Mouse (Mus musculus): ENCODE results near the gene Klc4. TPM values are rescaled to one million over a fixed set of nuclear protein-coding genes. Genes with fewer than 3 reads are reported as not detected.

Klc4 gene
- total RNA-seq, 1 experiment = 17.8 TPM

DNA sequence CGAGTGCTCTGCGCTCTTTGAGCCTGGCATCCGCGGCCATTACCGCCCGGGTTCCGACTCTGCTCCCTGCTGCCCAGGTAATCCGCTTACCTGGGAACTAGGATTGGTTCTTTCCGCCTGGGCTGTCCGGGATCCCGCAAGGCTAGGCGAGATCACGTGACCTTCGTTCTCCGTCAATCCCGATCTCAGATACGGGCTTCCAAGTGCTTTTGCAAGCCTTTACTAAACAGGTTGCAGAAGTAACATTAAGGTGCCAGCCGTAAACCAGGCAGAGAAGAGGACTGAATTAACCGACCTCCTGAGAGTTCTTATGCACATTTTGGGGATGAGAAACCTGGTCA, 470 bp upstream of the Klc4 start:
- peak overlapping the region; percentile 87 for H3K27ac ChIP-seq (ENCODE audit: insufficient read depth, low read depth, low read length, poor library complexity, severe bottlenecking)
- TF ChIP-seq ZC3H11A (IDR thresholded peaks at IDR 0.05; ENCODE audit: borderline replicate concordance, low read depth, low read length) = no peak
- TF ChIP-seq ZNF384 (IDR thresholded peaks at IDR 0.05; ENCODE audit: low read depth, low read length) = no peak
- TF ChIP-seq MAFK (IDR thresholded peaks at IDR 0.05; ENCODE audit: insufficient read depth, low read depth, low read length) = 0 out of 2 replicates have a peak, but pooled peaks have one; percentile 10
- no peaks in the 10 kb centered on the region for H3K9me3 ChIP-seq (ENCODE audit: control insufficient read depth, insufficient read depth, low read depth, low read length)
- peaks cover 4 to 12% of the 10 kb centered on the region in 2 experiments; a peak in 1 of 4 replicates for H3K4me1 ChIP-seq (ENCODE audit: control insufficient read depth in 2 of 2, insufficient read depth in 2 of 2, low read length in 2 of 2, poor library complexity in 1 of 2)
- peaks cover 13% of the 10 kb centered on the region; the same call in 1 of the 2 replicates for H3K36me3 ChIP-seq (ENCODE audit: control insufficient read depth, insufficient read depth, low read length, poor library complexity, severe bottlenecking)
- peak; percentile 79 for DNase-seq (ENCODE audit: low read depth, low spot score)
- H3K9ac ChIP-seq (ENCODE audit: insufficient read depth, low read depth, low read length, poor library complexity, severe bottlenecking) = peak overlapping the region; percentile 100
- in situ Hi-C loops (cut with MboI; ENCODE audit: low sequenced_read_pairs in 2 of 2, unreplicated experiment in 2 of 2) = no loop called here
- peak overlapping the region; percentile 86 to 100 for H3K4me3 ChIP-seq (ENCODE audit: insufficient read depth in 1 of 2, low read depth in 1 of 2, low read length in 2 of 2, poor library complexity in 1 of 2, severe bottlenecking in 1 of 2)

DNA sequence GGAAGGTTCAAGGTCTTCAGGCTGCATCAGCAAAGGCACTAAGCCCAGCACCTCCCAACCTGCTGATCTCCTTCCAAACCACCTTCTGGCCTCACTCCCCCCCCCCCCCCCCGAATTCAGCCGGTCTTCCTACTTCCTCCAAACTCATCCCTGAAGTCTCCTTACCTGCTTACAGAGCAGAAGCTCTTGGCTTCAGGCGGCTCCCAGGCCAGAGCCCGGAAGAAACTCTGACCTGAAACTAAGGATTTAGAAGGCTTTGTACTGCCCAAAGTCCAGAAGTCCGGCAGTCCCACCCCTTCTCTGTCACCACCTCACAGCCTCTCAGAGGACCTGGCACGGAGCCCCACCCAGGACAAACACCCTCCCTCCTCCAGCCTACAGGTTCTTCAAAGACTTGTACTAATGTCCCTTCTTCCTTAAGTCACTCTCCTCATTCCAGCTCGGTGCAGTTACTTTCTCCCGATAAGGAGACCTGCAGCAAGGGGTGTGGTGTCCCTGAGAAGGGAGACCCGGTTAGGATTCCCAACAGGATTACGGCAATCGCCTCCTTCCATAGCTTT, 826 bp downstream of the Klc4 start:
- no peak for DNase-seq (ENCODE audit: low read depth, low spot score)

DNA sequence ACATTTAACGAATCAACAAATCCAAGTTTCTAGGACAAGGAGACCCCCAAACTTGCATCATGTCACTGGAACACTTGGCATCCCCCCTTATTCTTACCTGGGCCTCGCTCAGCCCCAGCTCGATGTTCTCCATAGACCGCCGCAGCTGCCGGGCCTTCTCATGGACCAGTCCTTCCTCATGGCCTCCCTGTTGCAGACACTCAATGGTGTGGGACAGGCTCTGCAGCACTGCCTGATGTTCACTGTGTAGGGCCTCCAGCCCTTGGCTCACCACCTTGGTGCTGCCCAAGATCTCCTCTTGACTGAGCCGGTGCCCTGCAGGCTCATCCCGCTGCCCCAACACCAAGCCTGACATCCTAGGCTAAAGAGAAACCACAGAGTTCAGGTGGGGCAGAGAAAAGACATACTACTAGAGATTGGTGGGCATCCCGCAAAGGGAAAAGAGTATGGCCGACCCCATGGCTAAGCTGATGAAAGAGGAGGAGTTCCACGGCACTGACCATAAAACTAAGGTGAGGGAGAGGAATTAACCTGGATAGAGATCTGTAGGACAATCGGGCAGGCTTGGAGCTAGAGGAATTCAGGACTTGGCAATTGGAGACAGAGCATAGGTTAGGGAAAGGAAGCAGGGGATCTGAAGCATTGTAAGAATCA, 1.5 kb downstream of the Klc4 start:
- TF ChIP-seq ZC3H11A (IDR thresholded peaks at IDR 0.05; ENCODE audit: borderline replicate concordance, low read depth, low read length) = no peak
- no peak for TF ChIP-seq HCFC1 (IDR thresholded peaks at IDR 0.05; ENCODE audit: borderline replicate concordance, insufficient read depth, low read length)
- TF ChIP-seq ZNF384 (IDR thresholded peaks at IDR 0.05; ENCODE audit: low read depth, low read length) = no peak
- TF ChIP-seq MAFK (IDR thresholded peaks at IDR 0.05; ENCODE audit: insufficient read depth, low read depth, low read length) = no peak
- TF ChIP-seq CHD2 (IDR thresholded peaks at IDR 0.05; ENCODE audit: low read depth, low read length) = no peak
- H3K4me3 ChIP-seq (ENCODE audit: insufficient read depth in 1 of 2, low read depth in 1 of 2, low read length in 2 of 2, poor library complexity in 1 of 2, severe bottlenecking in 1 of 2) = no peak overlapping the region
- no peak overlapping the region for H3K9ac ChIP-seq (ENCODE audit: insufficient read depth, low read depth, low read length, poor library complexity, severe bottlenecking)
- H3K9me3 ChIP-seq (ENCODE audit: control insufficient read depth, insufficient read depth, low read depth, low read length) = no peaks in the 10 kb centered on the region
- peaks cover 9% of the 10 kb centered on the region; the same call in 1 of the 2 replicates for H3K36me3 ChIP-seq (ENCODE audit: control insufficient read depth, insufficient read depth, low read length, poor library complexity, severe bottlenecking)
- no peak for DNase-seq (ENCODE audit: low read depth, low spot score)
- no peak overlapping the region for H3K27ac ChIP-seq (ENCODE audit: insufficient read depth, low read depth, low read length, poor library complexity, severe bottlenecking)
- in situ Hi-C loops (cut with MboI; ENCODE audit: low sequenced_read_pairs in 2 of 2, unreplicated experiment in 2 of 2) = no loop called here
- peaks cover 4 to 12% of the 10 kb centered on the region in 2 experiments; a peak in 1 of 4 replicates for H3K4me1 ChIP-seq (ENCODE audit: control insufficient read depth in 2 of 2, insufficient read depth in 2 of 2, low read length in 2 of 2, poor library complexity in 1 of 2)

More for the DNA sequence above, 826 bp downstream of the Klc4 start:
- H3K4me3 ChIP-seq (ENCODE audit: insufficient read depth in 1 of 2, low read depth in 1 of 2, low read length in 2 of 2, poor library complexity in 1 of 2, severe bottlenecking in 1 of 2) = peak overlapping the region; percentile 71 to 80
- H3K36me3 ChIP-seq (ENCODE audit: control insufficient read depth, insufficient read depth, low read length, poor library complexity, severe bottlenecking) = peaks cover 13% of the 10 kb centered on the region; the same call in 1 of the 2 replicates
- no peak overlapping the region for H3K27ac ChIP-seq (ENCODE audit: insufficient read depth, low read depth, low read length, poor library complexity, severe bottlenecking)
- peaks cover 4 to 10% of the 10 kb centered on the region in 2 experiments; a peak in 1 of 4 replicates for H3K4me1 ChIP-seq (ENCODE audit: control insufficient read depth in 2 of 2, insufficient read depth in 2 of 2, low read length in 2 of 2, poor library complexity in 1 of 2)
- in situ Hi-C loops (cut with MboI; ENCODE audit: low sequenced_read_pairs in 2 of 2, unreplicated experiment in 2 of 2) = no loop called here
- TF ChIP-seq CHD2 (IDR thresholded peaks at IDR 0.05; ENCODE audit: low read depth, low read length) (no peak), ZNF384 (IDR thresholded peaks at IDR 0.05; ENCODE audit: low read depth, low read length) (no peak), ZC3H11A (IDR thresholded peaks at IDR 0.05; ENCODE audit: borderline replicate concordance, low read depth, low read length) (no peak), MAFK (IDR thresholded peaks at IDR 0.05; ENCODE audit: insufficient read depth, low read depth, low read length) (no peak), HCFC1 (IDR thresholded peaks at IDR 0.05; ENCODE audit: borderline replicate concordance, insufficient read depth, low read length) (no peak)
- H3K9ac ChIP-seq (ENCODE audit: insufficient read depth, low read depth, low read length, poor library complexity, severe bottlenecking) = peak overlapping the region; percentile 45
- no peaks in the 10 kb centered on the region for H3K9me3 ChIP-seq (ENCODE audit: control insufficient read depth, insufficient read depth, low read depth, low read length)

DNA sequence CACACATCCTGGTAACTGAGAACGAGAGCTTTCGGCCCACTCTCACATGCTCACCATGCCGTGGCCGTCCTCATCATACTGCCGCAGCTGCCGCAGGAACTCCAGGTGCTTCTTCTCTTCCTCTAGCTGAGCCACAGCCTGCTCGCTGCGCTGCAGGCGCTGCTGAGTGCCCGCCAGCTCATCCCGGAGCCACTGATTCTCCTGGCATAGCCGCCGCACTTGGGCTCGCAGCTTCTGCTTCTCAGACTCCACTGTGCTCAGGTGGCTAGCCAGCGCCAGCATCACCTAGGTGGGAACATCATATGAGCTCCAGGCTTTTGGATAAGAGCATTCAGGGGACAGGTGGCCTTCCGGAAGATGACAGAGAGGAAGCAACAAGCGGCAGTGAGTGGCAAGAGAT, 3.8 kb downstream of the Klc4 start:
- Histone ChIP-seq H3K4me3 (ENCODE audit: insufficient read depth in 1 of 2, low read depth in 1 of 2, low read length in 2 of 2, poor library complexity in 1 of 2, severe bottlenecking in 1 of 2) (peak overlapping the region in 1 of 2 experiments; percentile 16; a peak in 1 of 4 replicates), H3K4me1 (ENCODE audit: control insufficient read depth in 2 of 2, insufficient read depth in 2 of 2, low read length in 2 of 2, poor library complexity in 1 of 2) (peaks cover 4 to 14% of the 10 kb centered on the region in 2 experiments; a peak in 1 of 4 replicates), H3K9me3 (ENCODE audit: control insufficient read depth, insufficient read depth, low read depth, low read length) (no peaks in the 10 kb centered on the region), H3K9ac (ENCODE audit: insufficient read depth, low read depth, low read length, poor library complexity, severe bottlenecking) (peak overlapping the region; percentile 24; the same call in 1 of the 2 replicates), H3K27ac (ENCODE audit: insufficient read depth, low read depth, low read length, poor library complexity, severe bottlenecking) (no peak overlapping the region), H3K36me3 (ENCODE audit: control insufficient read depth, insufficient read depth, low read length, poor library complexity, severe bottlenecking) (no peaks in the 10 kb centered on the region)
- TF ChIP-seq ZC3H11A (IDR thresholded peaks at IDR 0.05; ENCODE audit: borderline replicate concordance, low read depth, low read length) (no peak), ZNF384 (IDR thresholded peaks at IDR 0.05; ENCODE audit: low read depth, low read length) (no peak), CHD2 (IDR thresholded peaks at IDR 0.05; ENCODE audit: low read depth, low read length) (no peak), HCFC1 (IDR thresholded peaks at IDR 0.05; ENCODE audit: borderline replicate concordance, insufficient read depth, low read length) (no peak), MAFK (IDR thresholded peaks at IDR 0.05; ENCODE audit: insufficient read depth, low read depth, low read length) (no peak)
- DNase-seq (ENCODE audit: low read depth, low spot score) = no peak
- in situ Hi-C loops (cut with MboI; ENCODE audit: low sequenced_read_pairs in 2 of 2, unreplicated experiment in 2 of 2) = no loop called here

Measured in ES-E14 (cell line).